Mouse (Mus musculus): ENCODE results near the gene Sec61a2. TPM values are rescaled to one million over a fixed set of nuclear protein-coding genes. Genes with fewer than 3 reads are reported as not detected.

Gene Sec61a2
- polyA plus RNA-seq, 1 experiment from 2014 or later: 109 TPM

GRCm38 (mm10) chr2:5877446-5877845 is 17.8 kb downstream of the Sec61a2 start:
- H3K27ac ChIP-seq (replicated peaks): no peak overlapping the region
- no peaks in the 10 kb centered on the region for H3K27me3 ChIP-seq
- no peak overlapping the region for H3K4me3 ChIP-seq
- H3K4me1 ChIP-seq (replicated peaks): no peaks in the 10 kb centered on the region
- H3K9me3 ChIP-seq: no peaks in the 10 kb centered on the region
- H3K4me2 ChIP-seq: no peak overlapping the region
- no peak overlapping the region for H3K9ac ChIP-seq
- ATAC-seq (ENCODE audit: low FRiP score, low read depth): no peak
- 74% methylated on average over 3 of the region's 3 CpGs for WGBS
- H3K36me3 ChIP-seq: peaks cover 72% of the 10 kb centered on the region

- 91% methylated on average over 5 of the region's 5 CpGs for WGBS
- ATAC-seq (ENCODE audit: low FRiP score, low read depth): no peak
- Histone ChIP-seq H3K27ac (replicated peaks) (no peak overlapping the region), H3K36me3 (peaks cover 53% of the 10 kb centered on the region), H3K9ac (no peak overlapping the region), H3K4me3 (no peak overlapping the region), H3K27me3 (no peaks in the 10 kb centered on the region), H3K9me3 (no peaks in the 10 kb centered on the region), H3K4me1 (replicated peaks) (no peaks in the 10 kb centered on the region), H3K4me2 (no peak overlapping the region)
These were observed 25.5 kb downstream of the Sec61a2 start for GRCm38 (mm10) chr2:5869746-5870145.

GRCm38 (mm10) chr2:5867681-5868080 is 27.6 kb downstream of the Sec61a2 start:
- H3K9me3 ChIP-seq: no peaks in the 10 kb centered on the region
- no peaks in the 10 kb centered on the region for H3K27me3 ChIP-seq
- H3K4me2 ChIP-seq: no peak overlapping the region
- no peak overlapping the region for H3K9ac ChIP-seq
- no peak for ATAC-seq (ENCODE audit: low FRiP score, low read depth)
- H3K27ac ChIP-seq (replicated peaks): no peak overlapping the region
- H3K36me3 ChIP-seq: peaks cover 43% of the 10 kb centered on the region
- WGBS: 89% methylated on average over 2 of the region's 2 CpGs
- no peak overlapping the region for H3K4me3 ChIP-seq
- no peaks in the 10 kb centered on the region for H3K4me1 ChIP-seq (replicated peaks)

- no peak within 1 kb of the TSS for H3K4me3 ChIP-seq
- peaks cover 37% of the 10 kb centered on the region for H3K36me3 ChIP-seq
- H3K27ac ChIP-seq (replicated peaks): no peak within 1 kb of the TSS
- no peaks in the 10 kb centered on the region for H3K27me3 ChIP-seq
- H3K4me2 ChIP-seq: no peak within 1 kb of the TSS
- ATAC-seq (ENCODE audit: low FRiP score, low read depth): no peak
- H3K4me1 ChIP-seq (replicated peaks): no peaks in the 10 kb centered on the region
- no peak within 1 kb of the TSS for H3K9ac ChIP-seq
- H3K9me3 ChIP-seq: no peaks in the 10 kb centered on the region
- 91% methylated on average over 3 of the region's 3 CpGs for WGBS
These were observed 32.4 kb downstream of the Sec61a2 start, which contains the start of gene Gm13199 for GRCm38 (mm10) chr2:5862834-5863233. Gene Gm13199 (minus strand): TSS chr2:5862934.

- Histone ChIP-seq H3K4me1 (replicated peaks) (0 out of 2 replicates have a peak, but pooled peaks cover under 1% of the 10 kb centered on the region), H3K9ac (no peak overlapping the region), H3K4me3 (no peak overlapping the region), H3K27me3 (no peaks in the 10 kb centered on the region), H3K27ac (replicated peaks) (no peak overlapping the region), H3K4me2 (no peak overlapping the region), H3K9me3 (no peaks in the 10 kb centered on the region), H3K36me3 (peaks cover 4% of the 10 kb centered on the region; the same call in 1 of the 2 replicates)
- WGBS: 88% methylated on average over 5 of the region's 5 CpGs
- no peak for ATAC-seq (ENCODE audit: low FRiP score, low read depth)
These were observed 43.4 kb downstream of the Sec61a2 start for GRCm38 (mm10) chr2:5851866-5852265.

- H3K27ac ChIP-seq (replicated peaks): no peak overlapping the region
- H3K27me3 ChIP-seq: no peaks in the 10 kb centered on the region
- no peak for ATAC-seq (ENCODE audit: low FRiP score, low read depth)
- no peaks in the 10 kb centered on the region for H3K36me3 ChIP-seq
- no peaks in the 10 kb centered on the region for H3K9me3 ChIP-seq
- no peak overlapping the region for H3K9ac ChIP-seq
- peaks cover 8% of the 10 kb centered on the region for H3K4me1 ChIP-seq (replicated peaks)
- no peak overlapping the region for H3K4me3 ChIP-seq
- H3K4me2 ChIP-seq: no peak overlapping the region
- 93% methylated on average over 9 of the region's 9 CpGs for WGBS
These were observed 44.1 kb downstream of the Sec61a2 start for GRCm38 (mm10) chr2:5851116-5851515.

- Histone ChIP-seq H3K4me3 (peak overlapping the region; percentile 73), H3K4me2 (peak overlapping the region; percentile 53), H3K27ac (replicated peaks) (no peak overlapping the region), H3K9me3 (no peaks in the 10 kb centered on the region), H3K9ac (peak overlapping the region; percentile 72), H3K36me3 (peaks cover 10% of the 10 kb centered on the region), H3K4me1 (replicated peaks) (peaks cover 22% of the 10 kb centered on the region), H3K27me3 (no peaks in the 10 kb centered on the region)
- no peak for ATAC-seq (ENCODE audit: low FRiP score, low read depth)
- WGBS: 37% methylated on average over 4 of the region's 4 CpGs
These were observed 49.4 kb downstream of the Sec61a2 start for GRCm38 (mm10) chr2:5845826-5846225.

GRCm38 (mm10) chr2:5844873-5845631 is 50.2 kb downstream of the Sec61a2 start, which contains the start of the genes Nudt5 and Cdc123:
Gene Nudt5 (plus strand): TSS chr2:5845019.
Gene Cdc123 (minus strand): TSS chr2:5845164.
- peak within 1 kb of the TSS; percentile 63 for H3K4me2 ChIP-seq
- under 1% methylated on average over 53 of the region's 53 CpGs for WGBS
- H3K27ac ChIP-seq (replicated peaks): peak within 1 kb of the TSS; percentile 94
- H3K9ac ChIP-seq: peak within 1 kb of the TSS; percentile 72
- no peaks in the 10 kb centered on the region for H3K27me3 ChIP-seq
- H3K36me3 ChIP-seq: peaks cover 18% of the 10 kb centered on the region
- ATAC-seq (ENCODE audit: low FRiP score, low read depth): peak; percentile 97
- H3K9me3 ChIP-seq: no peaks in the 10 kb centered on the region
- peaks cover 22% of the 10 kb centered on the region for H3K4me1 ChIP-seq (replicated peaks)
- H3K4me3 ChIP-seq: peak within 1 kb of the TSS; percentile 73

- Histone ChIP-seq H3K4me2 (peak overlapping the region; percentile 63), H3K4me3 (peak overlapping the region; percentile 73), H3K36me3 (peaks cover 25% of the 10 kb centered on the region), H3K4me1 (replicated peaks) (peaks cover 22% of the 10 kb centered on the region), H3K27ac (replicated peaks) (peak overlapping the region; percentile 94), H3K9me3 (no peaks in the 10 kb centered on the region), H3K9ac (peak overlapping the region; percentile 72), H3K27me3 (no peaks in the 10 kb centered on the region)
- WGBS: 5% methylated on average over 23 of the region's 23 CpGs
- ATAC-seq (ENCODE audit: low FRiP score, low read depth): peak; percentile 55
These were observed 50.9 kb downstream of the Sec61a2 start for GRCm38 (mm10) chr2:5844181-5844872.

GRCm38 (mm10) chr2:5840815-5841214 is 54.4 kb downstream of the Sec61a2 start:
- 96% methylated on average over 11 of the region's 11 CpGs for WGBS
- H3K4me1 ChIP-seq (replicated peaks): peaks cover 11% of the 10 kb centered on the region
- no peak overlapping the region for H3K9ac ChIP-seq
- H3K4me3 ChIP-seq: no peak overlapping the region
- no peak for ATAC-seq (ENCODE audit: low FRiP score, low read depth)
- no peak overlapping the region for H3K27ac ChIP-seq (replicated peaks)
- no peaks in the 10 kb centered on the region for H3K9me3 ChIP-seq
- H3K36me3 ChIP-seq: peaks cover 52% of the 10 kb centered on the region
- H3K4me2 ChIP-seq: no peak overlapping the region
- no peaks in the 10 kb centered on the region for H3K27me3 ChIP-seq

GRCm38 (mm10) chr2:5825265-5825913 is 69.8 kb downstream of the Sec61a2 start:
- Histone ChIP-seq H3K4me1 (replicated peaks) (no peaks in the 10 kb centered on the region), H3K27me3 (no peaks in the 10 kb centered on the region), H3K4me2 (no peak overlapping the region), H3K9ac (no peak overlapping the region), H3K9me3 (no peaks in the 10 kb centered on the region), H3K27ac (replicated peaks) (no peak overlapping the region), H3K4me3 (no peak overlapping the region), H3K36me3 (peaks cover 26% of the 10 kb centered on the region)
- WGBS: 95% methylated on average over 5 of the region's 5 CpGs
- no peak for ATAC-seq (ENCODE audit: low FRiP score, low read depth)

- no peak overlapping the region for H3K27ac ChIP-seq (replicated peaks)
- H3K36me3 ChIP-seq: peaks cover 27% of the 10 kb centered on the region
- H3K9ac ChIP-seq: no peak overlapping the region
- no peak overlapping the region for H3K4me3 ChIP-seq
- no peaks in the 10 kb centered on the region for H3K4me1 ChIP-seq (replicated peaks)
- H3K9me3 ChIP-seq: no peaks in the 10 kb centered on the region
- H3K4me2 ChIP-seq: no peak overlapping the region
- no peaks in the 10 kb centered on the region for H3K27me3 ChIP-seq
- ATAC-seq (ENCODE audit: low FRiP score, low read depth): no peak
- WGBS: 91% methylated on average over 5 of the region's 5 CpGs
These were observed 70.5 kb downstream of the Sec61a2 start for GRCm38 (mm10) chr2:5824685-5825084.
